Mouse (Mus musculus): Measurements from ENCODE around the gene Ankrd34a. TPM values are rescaled to one million over a fixed set of nuclear protein-coding genes. Genes with fewer than 3 reads are reported as not detected.

Gene Ankrd34a
- total RNA-seq, 2 experiments from 2014 or later, result not detected

DNA sequence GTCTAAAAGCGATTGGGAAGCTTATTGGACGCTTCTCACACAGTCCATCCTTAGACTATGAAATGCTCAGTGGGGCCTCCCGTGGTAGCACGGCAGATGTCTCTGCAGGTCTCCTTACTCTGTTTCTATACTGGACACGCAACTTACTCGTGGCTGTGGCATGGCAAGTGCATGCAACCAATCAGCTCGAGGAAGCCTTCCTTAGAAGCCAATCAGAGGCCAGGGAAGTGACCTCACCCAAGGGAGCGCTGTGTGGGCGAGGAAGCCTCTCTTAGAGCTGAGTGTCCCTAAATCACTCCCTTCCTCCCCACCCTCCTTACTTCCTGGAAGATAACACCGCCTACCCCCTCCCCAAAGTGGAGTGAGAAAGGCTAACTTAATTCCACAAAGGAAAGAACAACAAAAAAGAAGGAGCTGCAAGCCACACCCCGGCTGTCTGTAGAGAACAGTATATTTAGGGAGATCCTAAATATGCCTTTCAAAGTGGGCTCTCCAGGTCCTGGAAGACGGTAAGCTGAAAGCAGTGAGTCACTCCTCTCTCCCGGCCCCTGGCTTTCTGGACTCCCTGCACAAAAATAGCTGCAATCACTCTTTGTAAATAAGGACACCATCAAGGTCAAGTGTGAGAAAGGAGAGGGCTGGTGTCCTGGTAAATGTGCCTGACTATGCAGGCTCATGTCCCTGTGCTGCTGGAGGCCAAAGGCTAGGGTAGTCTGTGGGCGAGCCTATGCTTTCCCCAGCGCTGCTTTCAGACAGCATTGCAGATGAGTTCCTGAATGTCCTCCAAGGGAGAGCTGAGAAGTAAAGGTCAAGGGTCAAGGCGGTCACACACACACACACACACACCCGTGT is 19.5 kb upstream of the Ankrd34a start, which contains the start of gene Gm16253:
Gene Gm16253, plus strand, starts transcription at position 295 of the 852 bp plus-strand sequence.
- ATAC-seq (replicated peaks; ENCODE audit: low FRiP score, poor library complexity, severe bottlenecking), result peak; percentile 93

- ATAC-seq (replicated peaks; ENCODE audit: low FRiP score, poor library complexity, severe bottlenecking), result no peak
Observed at GRCm38 (mm10) chr3:96577566-96577965, 18.9 kb upstream of the Ankrd34a start.

- ATAC-seq (replicated peaks; ENCODE audit: low FRiP score, poor library complexity, severe bottlenecking), result no peak
Observed at GRCm38 (mm10) chr3:96578561-96579238, 17.7 kb upstream of the Ankrd34a start.

DNA sequence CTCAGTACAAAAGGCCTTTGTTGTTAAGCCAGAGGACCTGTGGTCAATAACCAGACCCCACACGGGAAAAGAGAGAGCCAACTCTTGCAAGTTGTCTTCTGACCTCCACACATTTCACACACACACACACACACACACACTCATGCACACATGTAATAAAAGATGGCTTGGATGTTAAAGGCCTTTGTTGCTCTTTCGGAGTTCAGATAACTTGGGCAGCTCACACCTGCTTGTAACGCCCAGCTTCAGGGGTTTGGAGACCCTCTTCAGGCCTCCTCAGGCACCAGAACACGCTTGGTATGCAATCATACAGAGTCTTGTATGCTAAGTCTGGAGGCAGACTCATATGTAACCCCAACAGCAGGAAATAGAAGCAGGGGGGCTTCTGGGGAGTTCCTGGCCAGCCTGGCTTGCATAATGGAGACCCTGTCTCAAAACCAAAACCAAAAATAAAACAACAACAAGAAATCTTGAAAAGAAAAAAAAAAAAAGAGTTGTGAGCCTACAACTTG is 17.1 kb upstream of the Ankrd34a start:
- no peak for ATAC-seq (replicated peaks; ENCODE audit: low FRiP score, poor library complexity, severe bottlenecking)

GRCm38 (mm10) chr3:96579885-96580454 is 16.5 kb upstream of the Ankrd34a start:
- ATAC-seq (replicated peaks; ENCODE audit: low FRiP score, poor library complexity, severe bottlenecking), result peak; percentile 84

DNA sequence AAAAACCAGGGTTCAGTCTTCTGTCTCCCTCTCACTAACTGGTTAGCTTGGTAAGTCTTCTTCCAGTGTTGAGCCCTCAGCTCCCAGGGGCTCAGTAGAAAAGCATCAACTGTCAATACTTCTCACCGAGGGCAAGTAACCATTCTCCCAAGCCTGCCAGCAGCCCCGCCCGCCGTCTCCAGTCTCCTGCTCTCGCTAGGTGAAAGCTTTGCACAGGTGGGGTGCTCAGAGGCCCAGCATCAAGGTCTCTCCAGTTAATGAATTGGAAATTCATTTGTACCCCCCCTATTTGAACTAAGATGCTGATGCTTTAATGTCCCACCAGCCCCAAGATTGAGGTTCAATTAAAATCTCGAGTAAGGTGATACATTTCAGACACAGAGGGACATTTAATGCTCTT is 15.3 kb upstream of the Ankrd34a start:
- ATAC-seq (replicated peaks; ENCODE audit: low FRiP score, poor library complexity, severe bottlenecking), result no peak

- ATAC-seq (replicated peaks; ENCODE audit: low FRiP score, poor library complexity, severe bottlenecking), result no peak
Observed at GRCm38 (mm10) chr3:96581771-96582515, 14.5 kb upstream of the Ankrd34a start.

DNA sequence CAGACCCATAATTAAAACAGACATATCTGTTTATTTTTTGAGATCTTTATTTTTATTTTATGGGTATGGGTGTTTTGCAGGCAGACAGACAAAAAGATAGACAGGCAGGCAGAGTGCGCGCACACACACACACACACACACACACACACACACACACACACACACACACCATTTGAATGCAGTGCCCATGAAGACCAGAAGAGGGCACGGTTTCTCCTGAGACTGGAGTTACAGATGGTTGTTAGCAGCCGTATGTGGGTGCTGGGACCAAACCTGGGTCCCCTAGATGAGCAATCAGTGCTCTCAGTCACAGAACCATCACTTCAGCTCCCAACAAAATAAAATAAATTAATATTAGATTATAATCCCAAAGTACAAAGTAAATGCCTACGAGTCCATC is 13.1 kb upstream of the Ankrd34a start:
- ATAC-seq (replicated peaks; ENCODE audit: low FRiP score, poor library complexity, severe bottlenecking), result no peak

- ATAC-seq (replicated peaks; ENCODE audit: low FRiP score, poor library complexity, severe bottlenecking), result no peak
Observed at GRCm38 (mm10) chr3:96590657-96591056, 5.8 kb upstream of the Ankrd34a start.

DNA sequence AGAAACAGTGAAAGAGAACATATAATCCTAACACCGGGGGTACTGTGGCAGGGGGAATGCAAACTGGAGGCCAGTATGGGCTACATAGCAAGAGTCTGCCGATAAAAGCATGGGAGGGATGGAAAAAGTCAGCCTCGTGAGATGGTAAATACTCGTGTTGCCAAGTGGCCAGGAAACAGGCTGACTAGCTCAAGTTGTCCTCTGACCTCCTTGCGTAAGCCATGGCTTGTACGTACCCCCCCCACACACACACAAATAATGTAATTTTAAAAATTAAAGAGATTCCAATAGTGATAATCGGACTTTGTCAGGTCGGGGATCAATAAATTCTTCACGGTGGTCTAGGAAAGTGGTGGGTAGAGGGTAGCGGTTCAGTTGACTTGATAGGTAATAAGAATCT is 3.1 kb upstream of the Ankrd34a start:
- peak; percentile 32 for ATAC-seq (replicated peaks; ENCODE audit: low FRiP score, poor library complexity, severe bottlenecking)

DNA sequence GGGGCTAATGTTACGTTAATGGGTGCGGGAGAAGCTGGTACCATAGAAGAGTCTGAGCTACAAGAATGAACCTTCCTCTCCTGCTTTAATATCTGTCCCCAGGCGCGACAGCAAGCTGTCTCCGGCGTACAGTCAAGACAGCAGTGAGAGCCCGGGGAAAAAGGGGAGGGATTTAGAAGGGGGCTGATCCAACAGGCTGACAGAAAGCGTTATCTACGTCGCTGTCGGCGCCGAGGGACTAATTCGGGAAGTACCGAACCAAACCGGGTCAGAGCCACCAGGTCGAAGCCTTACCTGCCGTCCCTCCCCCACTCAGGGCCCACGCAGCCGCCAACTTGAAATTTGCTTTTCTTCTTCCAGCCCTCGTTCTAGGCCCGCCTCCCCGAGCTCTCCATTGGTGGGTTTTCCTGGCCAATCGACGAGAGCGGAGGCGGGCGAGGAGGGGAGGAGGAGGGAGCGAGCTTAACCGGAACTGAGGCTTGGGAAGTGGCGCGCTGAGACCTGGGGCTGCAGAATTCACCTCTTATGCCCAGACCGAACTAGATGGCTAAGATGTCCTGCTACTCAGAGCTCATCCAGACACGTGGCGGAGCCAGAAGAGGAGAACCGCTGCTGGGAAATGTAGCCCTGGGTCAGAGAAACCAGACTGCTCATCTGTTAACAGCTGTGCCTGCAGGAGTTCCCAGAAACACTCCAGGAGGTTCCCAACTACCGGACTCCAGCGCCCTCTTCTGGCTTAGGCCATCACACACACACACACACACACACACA is 2.5 kb upstream of the Ankrd34a start, which contains the start of gene Polr3gl:
Gene Polr3gl, minus strand, starts transcription at position 392 of the 771 bp plus-strand sequence.
- ATAC-seq (replicated peaks; ENCODE audit: low FRiP score, poor library complexity, severe bottlenecking), result peak; percentile 98

DNA sequence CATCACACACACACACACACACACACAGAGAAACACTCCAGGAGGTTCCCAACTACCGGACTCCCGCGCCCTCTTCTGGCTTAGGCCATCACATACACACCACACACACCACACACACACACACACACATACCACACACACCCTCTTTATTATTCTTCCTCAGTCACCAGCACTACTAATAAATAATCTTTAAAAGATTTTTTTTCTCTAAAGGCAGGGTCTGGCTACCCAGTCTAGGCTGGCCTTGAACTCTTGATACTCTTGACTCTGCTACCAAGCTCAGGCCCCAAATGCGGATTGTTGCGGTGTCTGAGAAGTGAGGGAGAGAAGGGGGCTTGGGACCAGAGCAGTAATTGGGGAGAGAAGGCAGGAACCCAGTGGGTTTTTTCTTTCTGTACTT is 1.6 kb upstream of the Ankrd34a start:
- no peak for ATAC-seq (replicated peaks; ENCODE audit: low FRiP score, poor library complexity, severe bottlenecking)

DNA sequence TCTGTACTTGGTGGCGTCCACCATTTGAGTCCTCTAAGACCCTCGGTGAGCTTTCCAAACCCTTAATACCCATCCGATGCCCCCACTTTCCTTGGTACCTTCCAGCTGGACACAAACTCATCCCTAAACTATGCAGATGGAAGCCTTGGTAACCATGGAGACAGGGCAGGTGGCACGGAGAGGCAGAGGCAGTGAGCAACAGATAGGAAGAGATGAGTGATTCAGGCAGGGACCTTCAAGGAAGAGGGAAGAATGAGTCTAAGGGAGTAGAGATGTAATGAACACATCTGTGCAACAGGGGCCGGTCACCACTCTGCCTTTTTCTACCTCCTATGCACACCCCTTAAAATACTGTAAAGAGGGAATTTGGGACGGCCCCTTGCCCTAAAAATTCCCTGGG is 775 bp upstream of the Ankrd34a start:
- ATAC-seq (replicated peaks; ENCODE audit: low FRiP score, poor library complexity, severe bottlenecking), result no peak

- ATAC-seq (replicated peaks; ENCODE audit: low FRiP score, poor library complexity, severe bottlenecking), result no peak
Observed at GRCm38 (mm10) chr3:96596855-96597254, 419 bp downstream of the Ankrd34a start.

DNA sequence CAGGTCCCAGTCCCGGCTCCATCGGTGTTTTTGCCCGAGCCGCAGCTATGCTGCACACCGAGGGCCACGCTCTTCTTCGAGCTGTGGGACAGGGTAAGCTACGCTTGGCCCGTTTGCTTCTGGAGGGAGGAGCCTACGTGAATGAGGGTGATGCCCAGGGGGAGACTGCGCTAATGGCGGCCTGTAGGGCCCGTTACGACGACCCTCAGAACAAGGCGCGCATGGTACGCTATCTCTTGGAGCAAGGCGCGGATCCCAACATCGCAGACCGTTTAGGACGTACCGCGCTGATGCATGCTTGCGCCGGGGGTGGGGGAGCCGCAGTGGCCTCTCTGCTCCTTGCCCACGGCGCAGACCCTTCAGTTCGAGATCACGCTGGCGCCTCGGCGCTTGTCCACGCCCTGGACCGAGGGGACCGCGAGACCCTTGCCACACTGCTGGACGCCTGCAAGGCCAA is 1.0 kb downstream of the Ankrd34a start:
- ATAC-seq (replicated peaks; ENCODE audit: low FRiP score, poor library complexity, severe bottlenecking), result no peak

- ATAC-seq (replicated peaks; ENCODE audit: low FRiP score, poor library complexity, severe bottlenecking), result no peak
Observed at GRCm38 (mm10) chr3:96598156-96599068, 2.0 kb downstream of the Ankrd34a start.

- no peak for ATAC-seq (replicated peaks; ENCODE audit: low FRiP score, poor library complexity, severe bottlenecking)
Observed at GRCm38 (mm10) chr3:96599069-96599393, 2.6 kb downstream of the Ankrd34a start.

GRCm38 (mm10) chr3:96599411-96599810 is 3.0 kb downstream of the Ankrd34a start:
- no peak for ATAC-seq (replicated peaks; ENCODE audit: low FRiP score, poor library complexity, severe bottlenecking)

All from erythroid progenitor cell, adult 5-6 weeks (primary cell).